Mouse (Mus musculus) liver, embryonic 13.5 days (tissue): ENCODE results near the gene Dnm1. TPM values are rescaled to one million over a fixed set of nuclear protein-coding genes. Genes with fewer than 3 reads are reported as not detected.

Source experiments
- microRNA-seq: library from miRNA; unstranded; fragments of <30 nt; microRNA quantifications from one replicate; pipeline ENCODE4, GENCODE M21; 2016
- polyA plus RNA-seq: library from polyadenylated mRNA; unstranded; fragments of >200 nt; fragmentation: Nextera tagmentation; extraction: Ambion mirVana; gene quantifications from 2 replicates; pipeline ENCODE4 v1.2.1, GENCODE M21; 2015

The Dnm1 gene
- polyA plus RNA-seq, 1 experiment from 2014 or later = 0.65 TPM

Small RNAs within 50 kb of the gene (microRNA-seq; reads per million reads assigned to microRNA genes)
- gene Gm23363 (not detected), gene Mir199b (239 reads per million, percentile 60 among the genes with 10 or more reads in this experiment)

Other genes with a start within 250 kb of the Dnm1 start
- 6.8 and 7.7 TPM in 2 replicates for gene Prrc2b, start 202.3 kb downstream of the Dnm1 start, polyA plus RNA-seq
- 15.4 and 15.6 TPM in 2 replicates for gene Pomt1, start 116.7 kb downstream of the Dnm1 start, polyA plus RNA-seq
- gene Uck1, start 93.2 kb downstream of the Dnm1 start, polyA plus RNA-seq = 28.0 and 30.1 TPM in 2 replicates
- 7.4 and 8.7 TPM in 2 replicates for gene Golga2, start 66.0 kb downstream of the Dnm1 start, polyA plus RNA-seq
- 218 and 237 TPM in 2 replicates for gene Swi5, start 65.3 kb downstream of the Dnm1 start, polyA plus RNA-seq
- gene Ciz1, start 1.0 kb downstream of the Dnm1 start, polyA plus RNA-seq = 14.8 and 21.1 TPM in 2 replicates
- 35.3 and 39.2 TPM in 2 replicates for gene 1110008P14Rik, start 28.6 kb upstream of the Dnm1 start, polyA plus RNA-seq
- gene Lcn2, start 34.9 kb upstream of the Dnm1 start, polyA plus RNA-seq = 18.0 and 22.8 TPM in 2 replicates
- 14.1 and 15.5 TPM in 2 replicates for gene Ptges2, start 42.6 kb upstream of the Dnm1 start, polyA plus RNA-seq
- 2.2 and 2.4 TPM in 2 replicates for gene Naif1, start 97.1 kb upstream of the Dnm1 start, polyA plus RNA-seq
- gene Slc25a25, start 98.1 kb upstream of the Dnm1 start, polyA plus RNA-seq = 8.7 and 9.2 TPM in 2 replicates
- gene Fam102a, start 182.0 kb upstream of the Dnm1 start, polyA plus RNA-seq = 1.0 and 1.1 TPM in 2 replicates
- gene Dpm2, start 217.5 kb upstream of the Dnm1 start, polyA plus RNA-seq = 60.4 and 64.2 TPM in 2 replicates
- gene Pip5kl1, start 221.5 kb upstream of the Dnm1 start, polyA plus RNA-seq = 0.10 TPM in 1 of 2 replicates, not detected in the other
- not detected in 2 replicates for gene 9430097D07Rik, start 222.3 kb upstream of the Dnm1 start, polyA plus RNA-seq
- 13.5 and 14.1 TPM in 2 replicates for gene St6galnac4, start 233.8 kb upstream of the Dnm1 start, polyA plus RNA-seq
- 10.0 and 12.8 TPM in 2 replicates for gene St6galnac6, start 246.4 kb upstream of the Dnm1 start, polyA plus RNA-seq